Mouse (Mus musculus): ENCODE measurements at regions not wholly inside any gene's neighbourhood (a gene's known extent, or its start where the extent isn't known, plus 50 kb on each side); places are given as distances from the start of the nearest gene placed in this dataset.

DNA sequence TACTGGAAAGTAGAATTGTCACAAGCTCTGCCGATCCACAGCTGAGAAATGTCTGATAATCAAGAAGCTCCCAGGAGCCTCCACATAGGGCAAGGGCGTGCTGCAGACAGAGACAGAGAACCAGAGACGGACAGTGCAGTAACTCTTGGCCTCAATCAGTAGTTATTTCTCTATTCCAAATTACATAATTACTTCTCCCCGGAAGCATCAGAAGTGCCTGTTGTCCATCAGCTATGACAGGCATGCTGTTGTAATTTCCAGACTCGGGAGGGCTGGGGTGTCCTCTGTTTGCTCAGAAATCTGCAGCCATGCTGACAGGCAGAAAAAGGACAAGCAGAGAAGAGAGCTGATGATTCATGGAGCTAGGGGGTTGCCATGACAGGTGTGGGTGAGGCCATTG is 56.9 kb upstream of the Ppp1r26 start:
- H3K27ac ChIP-seq (replicated peaks; ENCODE audit: low read depth, low read length), result no peak overlapping the region
- H3K27me3 ChIP-seq (ENCODE audit: control insufficient read depth, insufficient read depth, low read length), result no peaks in the 10 kb centered on the region
- no peaks in the 10 kb centered on the region for H3K36me3 ChIP-seq (ENCODE audit: control insufficient read depth, insufficient read depth, low read length)
- H3K4me3 ChIP-seq (replicated peaks; ENCODE audit: low read depth, low read length), result no peak overlapping the region
- H3K9me3 ChIP-seq (ENCODE audit: control insufficient read depth, low read length), result no peaks in the 10 kb centered on the region
- no peak for DNase-seq
- H3K4me2 ChIP-seq (ENCODE audit: low read length), result no peak overlapping the region
- ATAC-seq (ENCODE audit: low FRiP score, low TSS enrichment), result no peak
- H3K4me1 ChIP-seq (ENCODE audit: control insufficient read depth, insufficient read depth, low read length), result peaks cover 32% of the 10 kb centered on the region
- H3K9ac ChIP-seq (replicated peaks; ENCODE audit: low read length), result no peak overlapping the region
- WGBS, result 93% methylated on average over 5 of the region's 5 CpGs

- Histone ChIP-seq H3K9ac (replicated peaks; ENCODE audit: low read length) (no peak overlapping the region), H3K27me3 (ENCODE audit: control insufficient read depth, insufficient read depth, low read length) (no peaks in the 10 kb centered on the region), H3K4me3 (replicated peaks; ENCODE audit: low read depth, low read length) (no peak overlapping the region), H3K4me2 (ENCODE audit: low read length) (no peak overlapping the region), H3K9me3 (ENCODE audit: control insufficient read depth, low read length) (no peaks in the 10 kb centered on the region), H3K27ac (replicated peaks; ENCODE audit: low read depth, low read length) (no peak overlapping the region), H3K4me1 (ENCODE audit: control insufficient read depth, insufficient read depth, low read length) (0 out of 2 replicates have a peak, but pooled peaks cover 7% of the 10 kb centered on the region), H3K36me3 (ENCODE audit: control insufficient read depth, insufficient read depth, low read length) (no peaks in the 10 kb centered on the region)
- DNase-seq (no peak), ATAC-seq (ENCODE audit: low FRiP score, low TSS enrichment) (no peak)
- WGBS, result 92% methylated on average over 6 of the region's 6 CpGs
Observed at GRCm38 (mm10) chr2:28395391-28395790, 51.2 kb upstream of the Ppp1r26 start.
